Mouse (Mus musculus) liver, embryonic 15.5 days (tissue): ENCODE measurements around the gene AI467606. TPM values are rescaled to one million over a fixed set of nuclear protein-coding genes. Genes with fewer than 3 reads are reported as not detected.
A peak's percentile ranks its signal among the peaks of the same experiment; 100 is the strongest.
"Not testable (repeated sequence)": the region's sequence is repeated elsewhere in the genome, so short reads cannot be mapped to it uniquely, and the experiment has no call there.

Experiments used
- ATAC-seq: fragments of 200-750 bp; cut with Nextera tagmentation; 2 replicates; pipeline ENCODE4 v1.8.0; 2017; ENCODE audit warnings: moderate number of reproducible peaks, mild to moderate bottlenecking, moderate library complexity; ENCODE audit not compliant: insufficient read depth
- H3K27ac ChIP-seq: fragments of 300-500 bp; sonication (generic); replicated peaks from 2 replicates; pipeline ENCODE4 v1.5.1; 2015; ENCODE audit warnings: mild to moderate bottlenecking, inconsistent platforms
- H3K27me3 ChIP-seq: fragments of 300-500 bp; sonication (generic); 2 replicates; pipeline ENCODE4 v1.6.1; 2015; ENCODE audit warnings: mild to moderate bottlenecking, inconsistent platforms
- H3K36me3 ChIP-seq: fragments of 300-500 bp; sonication (generic); replicated peaks from 2 replicates; pipeline ENCODE4 v1.6.1; 2015; ENCODE audit warnings: moderate library complexity, mild to moderate bottlenecking, inconsistent platforms
- H3K4me1 ChIP-seq: fragments of 300-500 bp; sonication (generic); replicated peaks from 2 replicates; pipeline ENCODE4 v1.6.1; 2015; ENCODE audit warnings: inconsistent platforms
- H3K4me2 ChIP-seq: fragments of 300-500 bp; sonication (generic); 2 replicates; pipeline ENCODE4 v1.6.1; 2015; ENCODE audit warnings: moderate library complexity, mild to moderate bottlenecking, inconsistent platforms
- H3K4me3 ChIP-seq: fragments of 300-500 bp; sonication (generic); replicated peaks from 2 replicates; pipeline ENCODE4 v1.5.1; 2015; ENCODE audit warnings: mild to moderate bottlenecking, inconsistent platforms
- H3K9ac ChIP-seq: fragments of 300-500 bp; sonication (generic); 2 replicates; pipeline ENCODE4 v1.6.1; 2015; ENCODE audit warnings: moderate library complexity, mild to moderate bottlenecking, inconsistent platforms
- H3K9me3 ChIP-seq: fragments of 300-500 bp; sonication (generic); replicated peaks from 2 replicates; pipeline ENCODE4 v1.6.1; 2016; ENCODE audit warnings: inconsistent platforms
- WGBS: fragments of 180-500 bp; shearing (Covaris S2); methylation state at CpG from one replicate; pipeline ENCODE4 v1.1.7; 2015; ENCODE audit warnings: mixed read lengths; ENCODE audit not compliant: insufficient replicate concordance; 5-methylcytosine and 5-hydroxymethylcytosine counted together
- polyA plus RNA-seq: library from polyadenylated mRNA; unstranded; fragments of >200 nt; fragmentation: Nextera tagmentation; extraction: Ambion mirVana; gene quantifications from 2 replicates; pipeline ENCODE4 v1.2.1, GENCODE M21; 2015

AI467606 gene
- polyA plus RNA-seq, 1 experiment from 2014 or later: 8.2 TPM

DNA sequence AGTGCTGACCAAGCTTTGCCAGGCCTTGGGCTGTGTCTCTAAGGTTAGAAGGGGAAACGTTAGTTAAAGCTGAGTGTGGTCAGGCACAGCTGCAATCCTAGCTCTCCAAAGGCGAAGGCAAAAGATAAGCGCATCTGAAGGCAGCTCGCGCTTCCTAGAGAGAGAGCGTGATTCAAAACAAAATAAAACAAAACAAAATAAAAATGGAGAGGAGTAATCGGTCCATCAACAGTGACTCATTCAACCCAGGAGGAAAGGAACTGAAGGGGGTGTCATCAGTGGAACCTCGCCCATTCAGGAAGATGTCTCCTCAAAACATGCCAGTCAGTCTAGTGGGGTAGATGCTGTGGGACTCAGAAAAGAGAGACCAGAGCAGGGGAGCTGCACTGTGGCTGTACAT, 8.9 kb upstream of the AI467606 start:
- no peaks in the 10 kb centered on the region for H3K36me3 ChIP-seq
- no peaks in the 10 kb centered on the region for H3K27me3 ChIP-seq
- 35% methylated on average over 8 of the region's 8 CpGs for WGBS
- no peak overlapping the region for H3K4me2 ChIP-seq
- ATAC-seq: no peak
- H3K4me1 ChIP-seq: peaks cover 55% of the 10 kb centered on the region
- H3K9me3 ChIP-seq: no peaks in the 10 kb centered on the region
- no peak overlapping the region for H3K9ac ChIP-seq
- H3K27ac ChIP-seq: no peak overlapping the region
- H3K4me3 ChIP-seq: no peak overlapping the region

DNA sequence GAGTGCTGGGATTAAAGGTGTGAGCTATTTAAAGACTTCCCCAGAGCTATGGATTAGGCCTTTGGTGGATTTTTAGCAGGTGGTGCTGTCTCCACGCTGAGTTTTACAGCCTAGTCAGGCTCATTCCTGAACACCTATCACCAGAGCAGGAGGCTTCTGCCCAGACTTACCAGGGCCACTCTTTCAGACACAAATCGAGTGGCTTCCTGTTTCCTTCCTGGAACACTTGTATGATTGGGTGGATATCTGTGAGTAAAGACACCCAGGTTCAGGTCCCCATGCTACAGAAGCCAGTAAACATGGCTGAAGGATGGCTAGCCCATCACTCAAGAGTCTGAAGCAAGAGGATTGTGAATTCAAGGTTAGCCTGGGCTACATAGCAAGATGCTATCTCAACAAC, 8.2 kb upstream of the AI467606 start:
- no peak overlapping the region for H3K4me2 ChIP-seq
- peaks cover 62% of the 10 kb centered on the region for H3K4me1 ChIP-seq
- no peaks in the 10 kb centered on the region for H3K27me3 ChIP-seq
- no peaks in the 10 kb centered on the region for H3K36me3 ChIP-seq
- WGBS: 21% methylated on average over 2 of the region's 2 CpGs
- H3K4me3 ChIP-seq: no peak overlapping the region
- no peak overlapping the region for H3K9ac ChIP-seq
- no peak for ATAC-seq
- no peaks in the 10 kb centered on the region for H3K9me3 ChIP-seq
- no peak overlapping the region for H3K27ac ChIP-seq

GRCm38 (mm10) chr7:127083689-127084088, 7.5 kb upstream of the AI467606 start:
- WGBS: 30% methylated on average over 4 of the region's 4 CpGs
- peak overlapping the region; percentile 38; the same call in 1 of the 2 replicates for H3K27ac ChIP-seq
- H3K4me3 ChIP-seq: no peak overlapping the region
- H3K4me1 ChIP-seq: peaks cover 66% of the 10 kb centered on the region
- no peaks in the 10 kb centered on the region for H3K27me3 ChIP-seq
- H3K9ac ChIP-seq: no peak overlapping the region
- no peaks in the 10 kb centered on the region for H3K9me3 ChIP-seq
- no peaks in the 10 kb centered on the region for H3K36me3 ChIP-seq
- no peak overlapping the region for H3K4me2 ChIP-seq
- ATAC-seq: peak; percentile 49; the same call in 1 of the 2 replicates

- ATAC-seq: no peak
- H3K27me3 ChIP-seq: no peaks in the 10 kb centered on the region
- H3K4me2 ChIP-seq: no peak overlapping the region
- peak overlapping the region; percentile 20; the same call in 1 of the 2 replicates for H3K27ac ChIP-seq
- no peak overlapping the region for H3K4me3 ChIP-seq
- H3K9me3 ChIP-seq: no peaks in the 10 kb centered on the region
- H3K4me1 ChIP-seq: peaks cover 77% of the 10 kb centered on the region
- no peak overlapping the region for H3K9ac ChIP-seq
- no peaks in the 10 kb centered on the region for H3K36me3 ChIP-seq
- 84% methylated on average over 2 of the region's 2 CpGs for WGBS
These were observed 6.4 kb upstream of the AI467606 start for GRCm38 (mm10) chr7:127084794-127085193.

DNA sequence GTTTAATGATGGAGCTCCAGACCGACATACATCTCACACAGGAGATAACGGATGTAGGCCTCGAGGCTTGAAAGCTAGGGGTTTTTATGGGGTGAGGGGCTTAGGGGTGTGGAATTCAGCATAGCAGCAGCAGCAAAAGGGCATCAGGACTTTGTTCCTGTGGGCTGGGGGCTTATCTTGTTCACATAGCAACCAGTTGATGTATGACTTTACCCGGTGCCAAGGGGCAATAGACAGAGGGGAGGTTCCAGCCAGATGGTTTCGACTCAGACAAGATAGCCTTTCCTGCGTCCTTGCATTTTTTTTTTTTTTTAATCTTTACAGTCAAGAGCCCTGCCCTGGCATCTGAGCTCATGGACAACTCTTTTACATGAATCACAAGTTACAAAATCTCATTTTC, 5.4 kb upstream of the AI467606 start:
- not testable (repeated sequence) for H3K9me3 ChIP-seq, H3K36me3 ChIP-seq, H3K27me3 ChIP-seq, H3K9ac ChIP-seq, H3K4me3 ChIP-seq
- ATAC-seq: peak; percentile 45
- peak overlapping the region; percentile 76 for H3K27ac ChIP-seq
- H3K4me2 ChIP-seq: peak overlapping the region; percentile 18; the same call in 1 of the 2 replicates
- 25% methylated on average over 6 of the region's 6 CpGs for WGBS
- peaks cover 84% of the 10 kb centered on the region for H3K4me1 ChIP-seq

- Histone ChIP-seq H3K27ac (peak within 1 kb of the TSS; percentile 76), H3K9ac (0 out of 2 replicates have a peak within 1 kb of the TSS, but pooled peaks have one; percentile 25), H3K4me1 (peaks cover 92% of the 10 kb centered on the region)
- H3K36me3 ChIP-seq, H3K4me2 ChIP-seq, H3K4me3 ChIP-seq, H3K9me3 ChIP-seq, H3K27me3 ChIP-seq, ATAC-seq: not testable (repeated sequence)
- WGBS: 50% methylated on average over 6 of the region's 6 CpGs
These were observed 3.7 kb upstream of the AI467606 start, which contains the start of gene Zg16 for GRCm38 (mm10) chr7:127087278-127088010. Zg16 (minus strand) TSS chr7:127087328.

DNA sequence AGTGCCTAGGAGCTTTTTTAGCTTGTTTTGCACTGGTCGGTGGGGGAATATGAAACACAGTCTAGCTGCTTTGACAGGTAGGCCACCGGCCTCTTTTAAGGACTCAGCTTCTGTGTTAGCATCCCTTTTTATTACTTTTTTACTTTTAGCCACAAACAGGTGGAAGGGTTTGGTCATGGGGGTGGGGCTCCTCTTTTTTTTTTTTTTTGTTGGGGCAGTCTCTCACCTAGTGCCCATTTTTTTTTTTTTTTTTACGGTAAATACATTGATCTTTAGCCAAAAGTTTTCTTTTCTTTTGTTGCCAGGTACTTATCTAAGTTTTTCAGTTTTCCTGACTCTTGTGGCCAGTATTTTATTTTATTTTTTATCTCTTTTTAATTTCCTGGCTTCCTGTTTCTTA, 3.1 kb upstream of the AI467606 start:
- H3K4me1 ChIP-seq: peaks cover 92% of the 10 kb centered on the region
- no peak overlapping the region for H3K4me2 ChIP-seq
- 33% methylated on average over 3 of the region's 3 CpGs for WGBS
- no peaks in the 10 kb centered on the region for H3K27me3 ChIP-seq
- no peak for ATAC-seq
- H3K4me3 ChIP-seq: no peak overlapping the region
- 0 out of 2 replicates have a peak overlapping the region, but pooled peaks have one; percentile 25 for H3K9ac ChIP-seq
- peaks cover 9% of the 10 kb centered on the region; the same call in 1 of the 2 replicates for H3K36me3 ChIP-seq
- peak overlapping the region; percentile 76 for H3K27ac ChIP-seq
- no peaks in the 10 kb centered on the region for H3K9me3 ChIP-seq

- peak overlapping the region; percentile 81 for H3K4me2 ChIP-seq
- no peaks in the 10 kb centered on the region for H3K27me3 ChIP-seq
- H3K4me1 ChIP-seq: peaks cover 91% of the 10 kb centered on the region
- H3K27ac ChIP-seq: peak overlapping the region; percentile 93
- H3K36me3 ChIP-seq: peaks cover 12% of the 10 kb centered on the region; the same call in 1 of the 2 replicates
- 6% methylated on average over 27 of the region's 27 CpGs for WGBS
- ATAC-seq: peak; percentile 20; the same call in 1 of the 2 replicates
- H3K9ac ChIP-seq: peak overlapping the region; percentile 55
- H3K4me3 ChIP-seq: peak overlapping the region; percentile 45
- no peaks in the 10 kb centered on the region for H3K9me3 ChIP-seq
These were observed 2.0 kb upstream of the AI467606 start for GRCm38 (mm10) chr7:127088901-127089845.

DNA sequence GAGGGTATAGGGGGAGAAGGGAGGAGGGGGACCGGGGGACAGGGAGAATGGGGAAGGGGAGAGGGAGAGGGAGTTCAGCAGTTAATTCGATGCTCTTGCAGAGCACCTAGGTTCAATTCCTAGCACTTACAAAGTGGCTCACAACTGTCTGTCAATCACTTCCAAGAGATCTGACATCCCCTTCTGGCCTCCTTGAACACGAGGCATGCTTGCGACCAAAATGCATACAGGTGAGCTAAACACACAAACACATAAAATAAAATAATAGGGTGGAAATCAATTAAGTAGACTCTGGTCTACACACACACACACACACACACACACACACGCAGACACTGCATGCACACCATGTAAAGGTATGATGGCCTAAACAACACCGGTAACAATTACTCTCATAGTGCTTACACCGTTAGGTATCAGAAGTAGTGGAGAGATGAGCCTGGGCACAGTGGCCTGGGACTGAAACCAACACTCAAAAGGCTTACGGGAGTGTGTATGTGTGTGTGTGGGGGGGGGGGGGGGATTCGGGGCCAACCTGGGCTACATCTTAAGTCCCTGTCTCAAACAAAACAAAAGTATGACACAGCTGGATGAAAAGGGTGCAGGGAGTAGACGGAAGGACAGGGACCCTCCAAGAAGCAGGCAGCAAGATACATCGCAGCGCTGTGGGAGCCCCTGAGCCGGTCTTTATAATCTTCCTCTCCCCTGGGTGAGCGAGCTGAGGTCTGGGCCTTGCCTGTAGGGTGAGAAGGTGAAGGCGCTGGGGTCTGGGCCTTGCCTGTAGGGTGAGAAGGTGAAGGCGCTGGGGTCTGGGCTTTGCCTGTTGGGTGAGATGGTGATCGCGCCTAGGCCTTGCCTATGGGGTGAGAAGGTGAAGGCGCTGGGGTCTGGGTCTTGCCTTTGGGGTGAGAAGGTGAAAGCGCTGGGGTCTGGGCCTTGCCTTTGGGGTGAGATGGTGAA, 725 bp upstream of the AI467606 start:
- Histone ChIP-seq H3K27me3 (no peaks in the 10 kb centered on the region), H3K36me3 (peaks cover 12% of the 10 kb centered on the region; the same call in 1 of the 2 replicates), H3K4me3 (peak overlapping the region; percentile 68), H3K4me1 (peaks cover 79% of the 10 kb centered on the region), H3K9ac (peak overlapping the region; percentile 70), H3K4me2 (peak overlapping the region; percentile 88), H3K9me3 (no peaks in the 10 kb centered on the region), H3K27ac (peak overlapping the region; percentile 93)
- WGBS: 34% methylated on average over 20 of the region's 20 CpGs
- peak; percentile 16 for ATAC-seq

GRCm38 (mm10) chr7:127093914-127094313, 2.8 kb downstream of the AI467606 start:
- H3K9ac ChIP-seq: no peak overlapping the region

More at GRCm38 (mm10) chr7:127093914-127094313, 2.8 kb downstream of the AI467606 start:
- H3K4me1 ChIP-seq: peaks cover 57% of the 10 kb centered on the region
- 0 out of 2 replicates have a peak, but pooled peaks cover 3% of the 10 kb centered on the region for H3K9me3 ChIP-seq
- WGBS: 67% methylated on average over 3 of the region's 3 CpGs
- no peaks in the 10 kb centered on the region for H3K27me3 ChIP-seq
- no peak overlapping the region for H3K4me2 ChIP-seq
- H3K4me3 ChIP-seq: no peak overlapping the region
- peaks cover 12% of the 10 kb centered on the region; the same call in 1 of the 2 replicates for H3K36me3 ChIP-seq
- ATAC-seq: no peak
- H3K27ac ChIP-seq: 0 out of 2 replicates have a peak overlapping the region, but pooled peaks have one; percentile 51
